Mouse (Mus musculus): ENCODE measurements around the gene Rnf220. TPM values are rescaled to one million over a fixed set of nuclear protein-coding genes. Genes with fewer than 3 reads are reported as not detected.

Rnf220 gene
- polyA plus RNA-seq (2016; fragmentation: Nextera tagmentation; extraction: Ambion mirVana): 94.3 and 98.2 TPM in 2 replicates

DNA sequence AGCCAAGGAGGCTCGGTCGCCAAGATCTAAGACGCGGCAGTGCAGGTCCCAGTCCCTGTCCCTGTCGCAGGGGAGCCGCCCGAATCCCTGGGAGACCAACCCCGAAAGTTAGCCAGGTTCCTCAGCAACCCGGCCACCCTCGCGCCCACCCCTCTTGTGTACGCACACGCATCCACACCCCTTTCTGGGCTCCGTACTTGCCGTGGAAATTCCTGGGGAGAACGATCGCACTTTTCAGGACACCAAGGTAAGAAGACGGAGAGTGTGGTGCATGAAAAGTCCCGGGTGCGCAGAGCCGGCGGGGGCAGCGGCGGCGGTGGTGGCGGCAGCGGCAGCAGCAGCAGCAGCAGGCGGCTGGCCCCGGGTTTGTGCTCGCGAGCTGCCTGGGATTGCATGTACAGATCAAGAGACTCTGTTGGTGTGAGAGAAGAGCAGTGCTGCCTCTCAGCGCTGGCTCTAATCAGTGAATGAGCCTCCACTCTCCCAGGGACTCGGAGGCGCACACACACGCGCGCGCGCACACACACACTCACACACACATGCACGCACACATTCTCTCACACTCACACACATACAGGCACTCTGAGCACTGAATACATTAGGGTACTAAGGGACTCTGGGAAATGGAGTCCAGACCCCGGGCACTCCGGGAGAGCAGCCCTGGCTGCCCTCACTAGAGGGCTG lies at the start of gene Rnf220:
TSS of gene Rnf220 (minus strand) at position 571 of the 684 bp plus-strand sequence.
- Histone ChIP-seq H3K4me1 (peaks cover 40% of the 10 kb centered on the region), H3K9me3 (peaks cover 6% of the 10 kb centered on the region), H3K4me3 (peak within 1 kb of the TSS; percentile 60), H3K36me3 (replicated peaks) (no peaks in the 10 kb centered on the region), H3K27me3 (ENCODE audit: poor library complexity, severe bottlenecking) (peaks cover 93% of the 10 kb centered on the region), H3K27ac (peak within 1 kb of the TSS; percentile 71)
- under 1% methylated on average over 42 of the region's 42 CpGs for WGBS
- peak; percentile 81 for DNase-seq (ENCODE audit: extremely low spot score, low spot score)

DNA sequence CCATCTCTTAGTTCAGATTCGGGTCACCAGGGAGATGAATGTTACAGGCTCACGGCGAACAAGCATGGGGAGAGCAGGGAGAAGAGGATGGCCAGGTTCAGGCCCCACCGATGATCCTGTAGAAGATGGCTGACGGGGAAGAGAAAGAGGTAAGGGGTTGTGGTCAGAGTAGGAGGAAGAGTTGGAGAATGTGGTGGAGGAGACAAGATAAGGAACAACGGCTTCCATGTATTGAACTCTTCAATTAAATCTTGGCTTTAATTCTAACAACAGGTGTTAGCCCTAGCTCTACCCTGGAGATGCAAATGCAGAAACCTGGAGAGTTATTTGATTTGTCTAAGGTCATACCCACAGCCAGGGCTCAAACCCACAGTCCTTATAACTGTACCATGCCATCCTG lies 49.8 kb upstream of the Rnf220 start:
- Histone ChIP-seq H3K27ac (no peak overlapping the region), H3K27me3 (ENCODE audit: poor library complexity, severe bottlenecking) (no peaks in the 10 kb centered on the region), H3K4me1 (peaks cover 18% of the 10 kb centered on the region), H3K4me3 (no peak overlapping the region), H3K9me3 (no peaks in the 10 kb centered on the region), H3K36me3 (replicated peaks) (no peaks in the 10 kb centered on the region)
- DNase-seq (ENCODE audit: extremely low spot score, low spot score): no peak
- 89% methylated on average over 6 of the region's 6 CpGs for WGBS

GRCm38 (mm10) chr4:117545448-117545847 lies 48.6 kb upstream of the Rnf220 start:
- Histone ChIP-seq H3K27ac (no peak overlapping the region), H3K4me1 (peaks cover 7% of the 10 kb centered on the region), H3K9me3 (no peaks in the 10 kb centered on the region), H3K27me3 (ENCODE audit: poor library complexity, severe bottlenecking) (no peaks in the 10 kb centered on the region), H3K4me3 (no peak overlapping the region), H3K36me3 (replicated peaks) (no peaks in the 10 kb centered on the region)
- WGBS: 86% methylated on average over 3 of the region's 3 CpGs
- DNase-seq (ENCODE audit: extremely low spot score, low spot score): no peak

DNA sequence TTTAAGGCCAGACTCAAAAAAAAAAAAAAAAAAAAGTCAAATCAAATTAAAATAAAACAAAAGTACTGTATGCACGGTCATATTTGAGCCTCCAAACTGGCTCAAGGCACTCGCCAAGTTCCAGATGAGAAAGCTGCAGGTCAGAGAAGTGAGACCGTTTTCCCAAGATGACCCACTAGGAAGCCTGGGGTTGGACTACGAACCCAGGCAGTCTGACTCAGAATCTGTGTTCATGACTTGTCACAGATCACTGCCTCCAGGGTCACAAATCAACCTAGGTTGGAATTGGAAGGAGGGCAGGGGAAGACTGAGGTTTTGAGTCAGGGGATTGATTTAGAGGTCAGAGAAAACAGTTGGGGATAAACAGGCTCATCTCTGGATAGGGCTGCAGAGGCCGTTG lies 43.7 kb upstream of the Rnf220 start:
- Histone ChIP-seq H3K9me3 (no peaks in the 10 kb centered on the region), H3K27ac (no peak overlapping the region), H3K4me1 (peaks cover 12% of the 10 kb centered on the region), H3K27me3 (ENCODE audit: poor library complexity, severe bottlenecking) (peaks cover 22% of the 10 kb centered on the region), H3K4me3 (no peak overlapping the region), H3K36me3 (replicated peaks) (no peaks in the 10 kb centered on the region)
- no peak for DNase-seq (ENCODE audit: extremely low spot score, low spot score)
- 83% methylated on average over 5 of the region's 5 CpGs for WGBS

DNA sequence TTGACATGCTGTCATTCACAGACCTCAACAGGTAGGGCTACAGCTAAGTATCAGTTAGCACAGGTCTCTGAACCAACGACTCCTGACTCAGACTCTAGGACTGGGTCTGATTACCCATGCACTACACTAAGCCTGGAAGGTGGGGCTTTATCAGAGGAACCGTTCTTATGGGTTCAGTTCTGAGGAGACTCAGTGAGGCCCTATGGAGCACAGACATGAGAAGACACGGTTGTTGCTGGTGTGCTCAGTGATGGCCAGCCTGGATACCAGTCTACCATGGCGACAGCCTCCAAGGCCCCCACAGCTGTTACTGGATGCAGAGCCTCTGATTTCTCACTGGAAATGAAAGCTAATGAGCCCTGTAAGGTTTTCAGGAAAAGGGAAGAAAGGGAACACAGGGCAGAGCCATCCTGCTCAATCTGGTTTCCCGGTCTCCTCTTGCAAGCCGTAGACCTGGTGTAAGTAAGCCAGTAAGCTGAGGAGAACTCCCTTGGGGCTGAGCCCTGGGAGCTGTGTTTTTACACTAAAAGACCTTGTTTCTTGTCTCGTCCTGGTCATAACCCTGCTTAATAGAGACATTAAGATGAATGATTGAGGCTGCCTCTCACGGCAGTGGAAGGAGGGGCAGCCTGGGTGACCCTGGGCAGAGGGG lies 42.6 kb upstream of the Rnf220 start:
- Histone ChIP-seq H3K9me3 (no peaks in the 10 kb centered on the region), H3K4me3 (no peak overlapping the region), H3K27me3 (ENCODE audit: poor library complexity, severe bottlenecking) (peaks cover 22% of the 10 kb centered on the region), H3K36me3 (replicated peaks) (no peaks in the 10 kb centered on the region), H3K4me1 (peaks cover 12% of the 10 kb centered on the region), H3K27ac (no peak overlapping the region)
- DNase-seq (ENCODE audit: extremely low spot score, low spot score): no peak
- 85% methylated on average over 8 of the region's 8 CpGs for WGBS

GRCm38 (mm10) chr4:117537002-117537401 lies 40.1 kb upstream of the Rnf220 start:
- H3K27ac ChIP-seq: no peak overlapping the region
- 86% methylated on average over 7 of the region's 7 CpGs for WGBS
- no peaks in the 10 kb centered on the region for H3K36me3 ChIP-seq (replicated peaks)
- DNase-seq (ENCODE audit: extremely low spot score, low spot score): no peak
- no peaks in the 10 kb centered on the region for H3K9me3 ChIP-seq
- H3K4me3 ChIP-seq: no peak overlapping the region
- H3K4me1 ChIP-seq: peaks cover 12% of the 10 kb centered on the region
- H3K27me3 ChIP-seq (ENCODE audit: poor library complexity, severe bottlenecking): peaks cover 27% of the 10 kb centered on the region

GRCm38 (mm10) chr4:117535496-117536200 lies 38.8 kb upstream of the Rnf220 start:
- H3K27me3 ChIP-seq (ENCODE audit: poor library complexity, severe bottlenecking): peaks cover 36% of the 10 kb centered on the region
- no peaks in the 10 kb centered on the region for H3K9me3 ChIP-seq
- H3K27ac ChIP-seq: no peak overlapping the region
- no peak for DNase-seq (ENCODE audit: extremely low spot score, low spot score)
- H3K4me3 ChIP-seq: no peak overlapping the region
- H3K4me1 ChIP-seq: peaks cover 12% of the 10 kb centered on the region
- WGBS: 50% methylated on average over 9 of the region's 9 CpGs
- no peaks in the 10 kb centered on the region for H3K36me3 ChIP-seq (replicated peaks)

DNA sequence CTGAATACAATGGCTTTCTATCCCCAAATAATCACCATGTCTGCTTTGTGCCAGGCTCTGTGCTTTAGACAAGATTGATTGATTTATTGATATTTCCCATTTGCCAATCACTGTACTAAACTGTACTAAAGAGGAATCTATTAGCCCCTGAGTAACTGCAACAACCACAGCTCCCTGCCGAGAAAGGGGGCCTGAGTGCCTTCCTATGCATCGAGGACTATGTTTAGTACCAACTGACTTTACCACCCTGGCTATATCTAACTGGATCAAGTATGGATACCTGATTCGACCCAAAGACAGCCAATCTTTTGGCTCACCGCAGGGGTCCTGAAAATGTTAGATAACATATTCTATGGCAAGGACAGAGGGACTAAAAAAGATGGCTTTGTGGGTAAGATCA lies 33.0 kb upstream of the Rnf220 start:
- peaks cover 23% of the 10 kb centered on the region for H3K4me1 ChIP-seq
- no peak overlapping the region for H3K4me3 ChIP-seq
- no peak for DNase-seq (ENCODE audit: extremely low spot score, low spot score)
- peaks cover 54% of the 10 kb centered on the region for H3K27me3 ChIP-seq (ENCODE audit: poor library complexity, severe bottlenecking)
- H3K36me3 ChIP-seq (replicated peaks): no peaks in the 10 kb centered on the region
- H3K27ac ChIP-seq: no peak overlapping the region
- no peaks in the 10 kb centered on the region for H3K9me3 ChIP-seq
- WGBS: 78% methylated on average over 4 of the region's 4 CpGs

DNA sequence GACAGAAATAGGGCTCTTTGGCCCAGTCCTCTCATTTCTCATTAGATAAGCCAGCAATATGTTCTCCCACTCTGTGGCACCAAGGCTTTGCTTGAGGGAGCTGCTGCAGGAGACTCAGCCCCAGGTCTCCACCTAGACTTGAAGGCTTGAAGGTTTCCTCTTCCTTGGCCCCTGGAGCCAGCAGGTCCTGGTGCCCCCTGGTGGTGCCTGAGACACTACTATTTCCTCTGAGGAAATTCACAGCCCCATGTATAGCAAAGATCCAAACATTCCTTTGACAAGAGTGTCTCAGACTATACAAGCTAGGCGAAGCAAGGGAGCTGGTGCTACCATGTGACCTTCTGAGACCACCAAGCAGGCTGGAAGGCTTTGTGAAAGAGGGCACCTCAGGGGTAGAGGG lies 31.1 kb upstream of the Rnf220 start:
- H3K27me3 ChIP-seq (ENCODE audit: poor library complexity, severe bottlenecking): peaks cover 55% of the 10 kb centered on the region
- WGBS: 21% methylated on average over 1 of the region's 1 CpGs

GRCm38 (mm10) chr4:117527116-117527899 lies 30.5 kb upstream of the Rnf220 start:
- H3K36me3 ChIP-seq (replicated peaks): no peaks in the 10 kb centered on the region
- no peak overlapping the region for H3K27ac ChIP-seq
- peaks cover 59% of the 10 kb centered on the region for H3K27me3 ChIP-seq (ENCODE audit: poor library complexity, severe bottlenecking)
- no peak overlapping the region for H3K4me3 ChIP-seq
- H3K9me3 ChIP-seq: no peaks in the 10 kb centered on the region
- H3K4me1 ChIP-seq: peaks cover 23% of the 10 kb centered on the region
- 70% methylated on average over 9 of the region's 9 CpGs for WGBS
- DNase-seq (ENCODE audit: extremely low spot score, low spot score): no peak

More for the DNA sequence above, 31.1 kb upstream of the Rnf220 start:
- no peaks in the 10 kb centered on the region for H3K9me3 ChIP-seq
- no peak overlapping the region for H3K4me3 ChIP-seq
- H3K36me3 ChIP-seq (replicated peaks): no peaks in the 10 kb centered on the region
- H3K27ac ChIP-seq: no peak overlapping the region
- peaks cover 23% of the 10 kb centered on the region for H3K4me1 ChIP-seq
- peak; percentile 40 for DNase-seq (ENCODE audit: extremely low spot score, low spot score)

DNA sequence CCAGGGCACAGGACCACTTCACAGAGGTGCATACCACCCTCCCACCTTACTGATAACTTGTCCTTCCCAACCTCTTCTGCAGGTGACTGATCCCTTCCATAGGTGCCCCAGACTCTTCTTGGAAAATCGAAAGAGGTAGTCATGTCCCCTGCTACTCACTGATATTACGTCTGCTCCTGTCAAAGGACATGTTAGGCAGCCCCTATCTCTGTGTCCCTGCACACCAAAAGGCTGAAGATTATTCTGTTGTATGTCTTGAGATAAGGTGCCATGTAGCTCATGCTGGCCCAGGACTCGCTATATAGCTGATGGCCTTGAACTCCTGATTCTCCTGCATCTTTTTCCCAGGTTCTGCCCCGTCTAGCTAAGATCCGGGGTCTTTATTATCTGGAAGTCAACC lies 29.1 kb upstream of the Rnf220 start:
- peaks cover 23% of the 10 kb centered on the region for H3K4me1 ChIP-seq
- DNase-seq (ENCODE audit: extremely low spot score, low spot score): no peak
- no peak overlapping the region for H3K27ac ChIP-seq
- H3K9me3 ChIP-seq: no peaks in the 10 kb centered on the region
- peaks cover 53% of the 10 kb centered on the region for H3K27me3 ChIP-seq (ENCODE audit: poor library complexity, severe bottlenecking)
- no peaks in the 10 kb centered on the region for H3K36me3 ChIP-seq (replicated peaks)
- 94% methylated on average over 5 of the region's 5 CpGs for WGBS
- H3K4me3 ChIP-seq: no peak overlapping the region

DNA sequence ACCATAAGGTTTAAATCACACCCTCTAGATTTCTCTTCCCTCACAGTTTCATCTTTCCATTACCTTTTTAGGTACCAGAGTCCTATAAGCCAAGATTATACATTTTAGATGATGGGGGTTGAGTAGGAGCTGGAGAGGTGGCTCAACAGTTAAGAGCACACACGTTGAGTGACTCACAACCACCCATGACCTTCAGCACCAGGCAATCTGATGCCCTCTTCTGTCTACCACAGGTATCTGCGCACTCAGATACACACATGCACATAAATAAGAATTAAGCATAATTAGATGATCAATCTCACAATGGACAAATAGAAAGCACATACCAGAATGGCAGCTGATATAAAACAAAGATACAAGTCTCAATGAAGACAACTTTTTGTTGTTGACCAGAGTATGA lies 24.5 kb upstream of the Rnf220 start:
- DNase-seq (ENCODE audit: extremely low spot score, low spot score): no peak
- 71% methylated on average over 2 of the region's 2 CpGs for WGBS
- Histone ChIP-seq H3K36me3 (replicated peaks) (no peaks in the 10 kb centered on the region), H3K27ac (no peak overlapping the region), H3K27me3 (ENCODE audit: poor library complexity, severe bottlenecking) (peaks cover 26% of the 10 kb centered on the region), H3K4me3 (no peak overlapping the region), H3K9me3 (no peaks in the 10 kb centered on the region), H3K4me1 (no peaks in the 10 kb centered on the region)

All from forebrain, embryonic 10.5 days (tissue).